Mouse (Mus musculus) lung, adult 2 months (tissue): ENCODE data around the gene Tmem236.

ENCODE experiments used
- CTCF ChIP-seq: fragments of 200-500 bp; IDR thresholded peaks from 2 replicates; pipeline ENCODE4 v1.5.1; 2011; ENCODE audit warnings: mild to moderate bottlenecking, low read length, control low read depth; ENCODE audit not compliant: insufficient read depth
- POLR2A ChIP-seq: fragments of 200-500 bp; IDR thresholded peaks from 2 replicates; pipeline ENCODE4 v1.6.1; 2011; ENCODE audit warnings: low read depth, mild to moderate bottlenecking, control low read depth, low read length, borderline replicate concordance; ENCODE audit errors: extremely low read depth

DNA sequence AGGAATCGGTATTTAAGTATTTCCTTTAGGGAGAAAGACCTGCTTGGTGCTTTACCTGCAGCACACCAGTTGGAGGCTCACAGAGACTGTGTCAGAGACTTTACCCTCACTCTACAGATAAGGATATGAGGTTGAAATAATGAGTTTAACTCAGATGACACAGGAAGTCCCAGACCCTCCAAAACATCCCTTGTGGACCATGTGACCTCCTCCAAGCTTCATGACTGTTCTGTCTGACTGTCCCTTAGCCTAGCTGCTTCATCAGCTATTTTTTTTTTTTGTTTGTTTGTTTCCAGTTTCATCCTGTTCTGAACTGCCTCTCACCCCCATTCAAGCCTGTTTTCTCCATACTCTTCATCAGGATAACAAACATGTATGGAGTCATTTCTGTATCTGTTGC, 58.6 kb downstream of the Tmem236 start:
- TF ChIP-seq POLR2A (no peak), CTCF (no peak)
